17 mouse cellular contexts compared by ENCODE assay signal in the genomic region with DNA sequence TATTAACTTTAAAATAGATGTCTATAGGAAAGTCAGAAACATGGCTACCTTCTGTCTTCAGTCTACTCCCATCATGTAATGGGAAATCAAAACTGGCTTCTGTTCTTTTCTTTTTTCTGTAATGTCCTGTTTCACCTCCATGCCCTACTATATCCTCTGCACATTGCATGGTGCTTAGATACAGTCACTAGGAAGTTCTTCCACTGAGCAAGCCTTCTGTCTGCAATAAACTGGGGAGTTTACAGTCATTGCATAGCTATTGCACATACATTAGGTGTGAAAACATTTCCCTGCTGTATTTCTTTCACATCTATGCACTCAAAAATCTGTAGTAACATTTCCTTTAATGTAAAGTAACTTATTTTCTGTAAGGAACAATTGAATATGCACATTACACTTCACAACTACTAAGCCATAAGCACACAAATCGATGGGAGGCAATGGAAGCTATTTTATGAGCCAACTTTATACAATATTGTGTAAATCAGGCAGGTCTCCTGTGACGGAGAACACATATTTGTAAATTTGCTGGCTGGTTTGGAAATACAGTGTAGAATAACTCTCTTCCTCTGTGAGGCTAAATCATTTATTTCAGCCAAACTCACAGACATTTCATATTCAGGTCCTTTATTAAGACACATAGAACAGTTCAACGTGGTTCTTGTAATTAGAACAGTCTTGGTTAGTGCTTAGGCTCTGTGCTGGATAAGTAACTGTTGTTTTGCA.
"Had no signal": no experiment of that assay in that cellular context is flagged by ENCODE, and none has a peak within 500 bp of the region (broad histone marks: within the 10 kb centered on the region; RNA-seq: fewer than 3 reads in every experiment).

No protein-coding gene starts in this region.

- DNase-seq: retina, postnatal 1 day; right cerebral cortex, adult 18-20 months; right cerebral cortex, postnatal 14 days; right cerebral cortex, postnatal 25 days; right cerebral cortex, postnatal 4 days; spleen, adult 18-20 months; thymus, adult 18-20 months; thymus, adult 2 months; thymus, postnatal 14 days; thymus, postnatal 25 days; thymus, postnatal 36 days; thymus, postnatal 4 days had no signal

- H3K27ac ChIP-seq: neural tube, embryonic 12.5 days; neural tube, embryonic 13.5 days; neural tube, embryonic 15.5 days; stomach, embryonic 15.5 days; stomach, postnatal 0 days had no signal

- H3K4me3 ChIP-seq: neural tube, embryonic 12.5 days; neural tube, embryonic 13.5 days; neural tube, embryonic 15.5 days; stomach, embryonic 15.5 days had no signal
